Comparison of ENCODE assay signal across 8 mouse cellular contexts in genomic region chr1:133087206-133087905, GRCm38 (mm10). TPM values are rescaled to one million over a fixed set of nuclear protein-coding genes. Genes with fewer than 3 reads are reported as not detected.
A peak's percentile ranks its signal among the peaks of the same experiment; 100 is the strongest.
DNase-seq lines count a peak whose midpoint lies in the region; ATAC-seq and TF ChIP-seq lines count a peak whose summit lies in the region.

No protein-coding gene starts in this region.

- no peaks in the 10 kb centered on the region for H3K9me3 ChIP-seq in heart, postnatal 0 days (replicated peaks; ENCODE audit: control insufficient read depth, low read length)
- no peaks in the 10 kb centered on the region for H3K9me3 ChIP-seq in midbrain, embryonic 10.5 days (replicated peaks)

- no peak overlapping the region for H3K9ac ChIP-seq in heart, postnatal 0 days (replicated peaks; ENCODE audit: low read depth, low read length)

- no peak overlapping the region for H3K4me3 ChIP-seq in bone marrow macrophage, adult 2 months (ENCODE audit: insufficient read depth, low read length)
- no peak overlapping the region for H3K4me3 ChIP-seq in embryonic fibroblast, embryonic 13.5 days (ENCODE audit: insufficient read depth, low read length)
- H3K4me3 ChIP-seq in heart, postnatal 0 days (ENCODE audit: low read depth, low read length), result no peak overlapping the region
- no peak overlapping the region for H3K4me3 ChIP-seq in midbrain, embryonic 10.5 days

- H3K27me3 ChIP-seq in heart, postnatal 0 days (ENCODE audit: control insufficient read depth, insufficient read depth, low read length), result no peaks in the 10 kb centered on the region
- no peaks in the 10 kb centered on the region for H3K27me3 ChIP-seq in midbrain, embryonic 10.5 days (ENCODE audit: low read depth, poor library complexity, severe bottlenecking)

- 37% methylated on average over 7 of the region's 7 CpGs for WGBS in heart, postnatal 0 days
- 45% methylated on average over 7 of the region's 7 CpGs for WGBS in midbrain, embryonic 10.5 days

- no peak overlapping the region for H3K4me2 ChIP-seq in heart, postnatal 0 days (ENCODE audit: low read depth, low read length)

- no peak overlapping the region for H3K27ac ChIP-seq in bone marrow macrophage, adult 2 months (ENCODE audit: insufficient read depth, low read depth, low read length)
- no peak overlapping the region for H3K27ac ChIP-seq in embryonic fibroblast, embryonic 13.5 days (ENCODE audit: insufficient read depth, low read length)
- no peak overlapping the region for H3K27ac ChIP-seq in heart, postnatal 0 days (ENCODE audit: low read depth)
- H3K27ac ChIP-seq in midbrain, embryonic 10.5 days (replicated peaks), result peak overlapping the region; percentile 67

- no peak for TF ChIP-seq EP300 in heart, postnatal 0 days (IDR thresholded peaks at IDR 0.05; ENCODE audit: low read depth)

- TF ChIP-seq CTCF in bone marrow macrophage, adult 2 months (IDR thresholded peaks at IDR 0.05; ENCODE audit: low read depth, low read length), result peak; percentile 77
- peak; percentile 56; the same call in 1 of the 2 replicates for TF ChIP-seq CTCF in embryonic fibroblast, embryonic 13.5 days (IDR thresholded peaks at IDR 0.05; ENCODE audit: borderline replicate concordance, insufficient read depth, low read length)
- TF ChIP-seq CTCF in heart, postnatal 0 days (IDR thresholded peaks at IDR 0.05; ENCODE audit: low read depth), result peak; percentile 93

- H3K36me3 ChIP-seq in heart, postnatal 0 days (replicated peaks; ENCODE audit: control insufficient read depth, insufficient read depth, low read length), result peaks cover 55% of the 10 kb centered on the region
- peaks cover 89% of the 10 kb centered on the region for H3K36me3 ChIP-seq in midbrain, embryonic 10.5 days

- no peak for TF ChIP-seq POLR2A in bone marrow macrophage, adult 2 months (IDR thresholded peaks at IDR 0.05; ENCODE audit: borderline replicate concordance, low read depth, low read length)
- TF ChIP-seq POLR2A in embryonic fibroblast, embryonic 13.5 days (IDR thresholded peaks at IDR 0.05; ENCODE audit: low read depth, low read length), result no peak

- peaks cover 5% of the 10 kb centered on the region for H3K4me1 ChIP-seq in bone marrow macrophage, adult 2 months (ENCODE audit: control insufficient read depth, insufficient read depth, low read length)
- H3K4me1 ChIP-seq in embryonic fibroblast, embryonic 13.5 days (ENCODE audit: control insufficient read depth, insufficient read depth, low read length), result no peaks in the 10 kb centered on the region
- peaks cover 19% of the 10 kb centered on the region for H3K4me1 ChIP-seq in heart, postnatal 0 days (ENCODE audit: control insufficient read depth, insufficient read depth)
- peaks cover 42% of the 10 kb centered on the region for H3K4me1 ChIP-seq in midbrain, embryonic 10.5 days

- peak; percentile 42; the same call in 1 of the 2 replicates for ATAC-seq in heart, postnatal 0 days (ENCODE audit: insufficient read depth, low read depth)

- DNase-seq in ovary, postnatal 36 days (ENCODE audit: low spot score), result peak; percentile 41
- DNase-seq in ovary, adult 18-20 months (ENCODE audit: low spot score), result no peak
- DNase-seq in heart, postnatal 0 days (ENCODE audit: low spot score), result peak; percentile 81
- DNase-seq in kidney, postnatal 4 days, result peak; percentile 71 to 79
- DNase-seq in midbrain, embryonic 10.5 days (ENCODE audit: low spot score), result peak; percentile 77
- DNase-seq in spleen, postnatal 10 days (ENCODE audit: low spot score in 2 of 2), result peak; percentile 54 to 74

RNA-seq across cellular contexts. Expression of gene Pik3c2b, which starts 41.9 kb away (rescaled TPM):
- polyA plus RNA-seq in bone marrow macrophage, adult 2 months (2012; ENCODE audit: insufficient read depth, insufficient read length, missing spikeins), result 0.07 TPM in 1 of 2 replicates, not detected in the other
- polyA plus RNA-seq in embryonic fibroblast, embryonic 13.5 days (2011; ENCODE audit: insufficient read length, low read depth, missing spikeins), result 2.5 and 3.2 TPM in 2 replicates
- 16.3 and 17.4 TPM in 2 replicates for total RNA-seq in heart, postnatal 0 days (2014; rRNA removed; ENCODE audit: low replicate concordance)
- polyA plus RNA-seq in heart, postnatal 0 days (2015; fragmentation: Nextera tagmentation; extraction: Ambion mirVana), result 7.6 and 7.8 TPM in 2 replicates
- polyA plus RNA-seq in midbrain, embryonic 10.5 days (2016; fragmentation: Nextera tagmentation; extraction: Ambion mirVana), result 14.1 and 18.2 TPM in 2 replicates

RNA-seq across cellular contexts. Expression of gene Ppp1r15b, which starts 43.6 kb away (rescaled TPM):
- polyA plus RNA-seq in bone marrow macrophage, adult 2 months (2012; ENCODE audit: insufficient read depth, insufficient read length, missing spikeins), result 36.1 and 37.4 TPM in 2 replicates
- 55.8 and 63.3 TPM in 2 replicates for polyA plus RNA-seq in embryonic fibroblast, embryonic 13.5 days (2011; ENCODE audit: insufficient read length, low read depth, missing spikeins)
- total RNA-seq in heart, postnatal 0 days (2014; rRNA removed; ENCODE audit: low replicate concordance), result 24.4 and 34.8 TPM in 2 replicates
- polyA plus RNA-seq in heart, postnatal 0 days (2015; fragmentation: Nextera tagmentation; extraction: Ambion mirVana), result 10.5 and 12.2 TPM in 2 replicates
- 48.9 and 56.8 TPM in 2 replicates for polyA plus RNA-seq in midbrain, embryonic 10.5 days (2016; fragmentation: Nextera tagmentation; extraction: Ambion mirVana)

RNA-seq across cellular contexts. Expression of gene Mdm4, which starts 57.0 kb away (rescaled TPM):
- polyA plus RNA-seq in bone marrow macrophage, adult 2 months (2012; ENCODE audit: insufficient read depth, insufficient read length, missing spikeins), result 81.8 and 101 TPM in 2 replicates
- polyA plus RNA-seq in embryonic fibroblast, embryonic 13.5 days (2011; ENCODE audit: insufficient read length, low read depth, missing spikeins), result 97.1 and 122 TPM in 2 replicates
- 29.5 and 42.2 TPM in 2 replicates for total RNA-seq in heart, postnatal 0 days (2014; rRNA removed; ENCODE audit: low replicate concordance)
- 11.9 and 13.4 TPM in 2 replicates for polyA plus RNA-seq in heart, postnatal 0 days (2015; fragmentation: Nextera tagmentation; extraction: Ambion mirVana)
- 34.6 and 37.7 TPM in 2 replicates for polyA plus RNA-seq in midbrain, embryonic 10.5 days (2016; fragmentation: Nextera tagmentation; extraction: Ambion mirVana)
